15 mouse cellular contexts compared by ENCODE assay signal in genomic region chr4:86671803-86672202, GRCm38 (mm10). TPM values are rescaled to one million over a fixed set of nuclear protein-coding genes. Genes with fewer than 3 reads are reported as not detected.
A peak's percentile ranks its signal among the peaks of the same experiment; 100 is the strongest.
DNase-seq lines count a peak whose midpoint lies in the region; ATAC-seq and TF ChIP-seq lines count a peak whose summit lies in the region.
"Had no signal": no experiment of that assay in that cellular context is flagged by ENCODE, and none has a peak within 500 bp of the region (broad histone marks: within the 10 kb centered on the region; RNA-seq: fewer than 3 reads in every experiment).

No protein-coding gene starts in this region.

- intact Hi-C loops in left cerebral cortex, postnatal 10 days (cut with DNase I): no loop called here

- TF ChIP-seq CTCF in MEL (IDR thresholded peaks at IDR 0.05 in 2 of 3, conservative IDR thresholded peaks at IDR 0.05 in 1 of 3; ENCODE audit: control insufficient read depth in 1 of 3, insufficient read depth in 1 of 3, low read depth in 2 of 3, low read length in 3 of 3, poor library complexity in 1 of 3, severe bottlenecking in 1 of 3): no peak
- no peak for TF ChIP-seq CTCF in liver, embryonic 14.5 days (IDR thresholded peaks at IDR 0.05; ENCODE audit: low read depth)

- H3K79me2 ChIP-seq in MEL (ENCODE audit: control insufficient read depth, insufficient read depth, low read length, poor library complexity): peaks cover 12% of the 10 kb centered on the region

- peak overlapping the region; percentile 29 for H3K4me2 ChIP-seq in liver, embryonic 14.5 days (ENCODE audit: low read depth)
- H3K4me2 ChIP-seq: limb, embryonic 13.5 days; midbrain, embryonic 11.5 days had no signal

- WGBS in liver, embryonic 14.5 days (ENCODE audit: insufficient replicate concordance): 46% methylated on average over 3 of the region's 3 CpGs

- peak overlapping the region; percentile 77 for H3K27ac ChIP-seq in MEL (ENCODE audit: control insufficient read depth, low read depth, low read length)
- peak overlapping the region; percentile 96 for H3K27ac ChIP-seq in liver, embryonic 14.5 days
- H3K27ac ChIP-seq: limb, embryonic 13.5 days had no signal

- peak; percentile 33 to 58; a peak in 2 of 4 replicates for TF ChIP-seq EP300 in MEL (IDR thresholded peaks at IDR 0.05; ENCODE audit: low read depth in 1 of 2, low read length in 2 of 2)
- peak; percentile 27; the same call in 1 of the 2 replicates for TF ChIP-seq EP300 in liver, embryonic 14.5 days (IDR thresholded peaks at IDR 0.05; ENCODE audit: low read depth)

- no peaks in the 10 kb centered on the region for H3K9me3 ChIP-seq in MEL (replicated peaks; ENCODE audit: insufficient read depth, low read length)
- H3K9me3 ChIP-seq in liver, embryonic 14.5 days (ENCODE audit: control insufficient read depth, low read length): no peaks in the 10 kb centered on the region
- H3K9me3 ChIP-seq: limb, embryonic 13.5 days had no signal

- no peak for ATAC-seq in liver, embryonic 14.5 days (ENCODE audit: insufficient read depth)
- ATAC-seq: inflammation-experienced regulatory T-cells, adult 6 months had no signal

- no peaks in the 10 kb centered on the region for H3K27me3 ChIP-seq in MEL (ENCODE audit: control insufficient read depth in 1 of 2, insufficient read depth in 2 of 2, low read length in 2 of 2)
- H3K27me3 ChIP-seq in liver, embryonic 14.5 days (ENCODE audit: control insufficient read depth, insufficient read depth, low read length): no peaks in the 10 kb centered on the region
- H3K27me3 ChIP-seq: limb, embryonic 13.5 days had no signal

- no peak for TF ChIP-seq POLR2A in MEL (IDR thresholded peaks at IDR 0.05; ENCODE audit: control insufficient read depth in 1 of 2, insufficient read depth in 1 of 2, low read depth in 1 of 2, low read length in 2 of 2, poor library complexity in 1 of 2)

- H3K4me3 ChIP-seq in MEL (ENCODE audit: control insufficient read depth in 1 of 2, insufficient read depth in 1 of 2, low read depth in 2 of 2, low read length in 2 of 2): peak overlapping the region; percentile 24 to 34
- H3K4me3 ChIP-seq in liver, embryonic 14.5 days (ENCODE audit: insufficient read depth in 1 of 2, low read depth in 2 of 2, low read length in 2 of 2): no peak overlapping the region
- H3K4me3 ChIP-seq: limb, embryonic 13.5 days had no signal

- TF ChIP-seq RAD21 in MEL (IDR thresholded peaks at IDR 0.05; ENCODE audit: low read depth, low read length): no peak

- H3K36me3 ChIP-seq in MEL (ENCODE audit: control insufficient read depth in 1 of 2, insufficient read depth in 2 of 2, low read length in 2 of 2): peaks cover 2 to 51% of the 10 kb centered on the region in 2 experiments; a peak in 3 of 4 replicates
- peaks cover 13% of the 10 kb centered on the region for H3K36me3 ChIP-seq in liver, embryonic 14.5 days (replicated peaks; ENCODE audit: control insufficient read depth, insufficient read depth, low read depth)

- DNase-seq in heart, adult 8-10 months (ENCODE audit: low spot score): peak; percentile 50
- DNase-seq in heart, postnatal 4 days: no peak
- DNase-seq in 416B (ENCODE audit: low read depth): peak; percentile 79
- peak; percentile 57 for DNase-seq in MEL (ENCODE audit: low read depth, low spot score)
- no peak for DNase-seq in liver, embryonic 14.5 days (ENCODE audit: low read depth in 3 of 3, low spot score in 3 of 3)
- no peak for DNase-seq in left cerebral cortex, postnatal 10 days (ENCODE audit: extremely low spot score in 1 of 2, low spot score in 2 of 2)
- no peak for DNase-seq in urinary bladder, adult 18-20 months (ENCODE audit: low spot score in 2 of 2)
- DNase-seq in urinary bladder, postnatal 14 days (ENCODE audit: low spot score): no peak
- DNase-seq: adrenal gland, postnatal 10 days; cerebellum, postnatal 14 days; right cerebral cortex, adult 18-20 months; thymus, postnatal 14 days had no signal

- peaks cover 44 to 57% of the 10 kb centered on the region in 2 experiments for H3K4me1 ChIP-seq in MEL (ENCODE audit: control insufficient read depth in 1 of 2, insufficient read depth in 2 of 2, low read length in 2 of 2)
- peaks cover 64 to 66% of the 10 kb centered on the region in 2 experiments for H3K4me1 ChIP-seq in liver, embryonic 14.5 days (replicated peaks; ENCODE audit: control insufficient read depth in 2 of 2, insufficient read depth in 2 of 2, low read length in 1 of 2)

- peak overlapping the region; percentile 64 for H3K9ac ChIP-seq in MEL (ENCODE audit: control insufficient read depth, low read depth, low read length, poor library complexity, severe bottlenecking)
- peak overlapping the region; percentile 31; the same call in 1 of the 2 replicates for H3K9ac ChIP-seq in liver, embryonic 14.5 days (replicated peaks)
- H3K9ac ChIP-seq: limb, embryonic 13.5 days had no signal

TF ChIP-seq in MEL, 35 proteins besides CTCF, POLR2A, EP300 and RAD21:
- TF ChIP-seq MAZ (IDR thresholded peaks at IDR 0.05; ENCODE audit: low read depth, low read length) (no peak), CHD2 (IDR thresholded peaks at IDR 0.05; ENCODE audit: low read length) (no peak), HCFC1 (IDR thresholded peaks at IDR 0.05; ENCODE audit: low read depth, low read length) (no peak), POLR2AphosphoS2 (IDR thresholded peaks at IDR 0.05; ENCODE audit: low read length) (no peak), JUND (IDR thresholded peaks at IDR 0.05; ENCODE audit: low read depth, low read length) (peak; percentile 52; the same call in 1 of the 2 replicates), MYC (IDR thresholded peaks at IDR 0.05; ENCODE audit: low read depth, low read length) (no peak), ELF1 (IDR thresholded peaks at IDR 0.05; ENCODE audit: low read depth, low read length) (no peak), NELFE (IDR thresholded peaks at IDR 0.05; ENCODE audit: low read depth, low read length) (no peak), SIN3A (IDR thresholded peaks at IDR 0.05; ENCODE audit: low read length) (no peak), NRF1 (IDR thresholded peaks at IDR 0.05; ENCODE audit: insufficient read depth, low read depth, low read length, poor library complexity, severe bottlenecking) (no peak), KAT2A (conservative IDR thresholded peaks at IDR 0.05; ENCODE audit: low read depth, low read length) (no peak), USF2 (IDR thresholded peaks at IDR 0.05; ENCODE audit: borderline replicate concordance in 1 of 2, insufficient read depth in 1 of 2, low read depth in 1 of 2, low read length in 2 of 2) (no peak), TBP (IDR thresholded peaks at IDR 0.05; ENCODE audit: low read depth, low read length) (no peak), SMC3 (IDR thresholded peaks at IDR 0.05; ENCODE audit: low read depth, low read length) (no peak), MYB (IDR thresholded peaks at IDR 0.05; ENCODE audit: low read depth, low read length) (no peak), CHD1 (IDR thresholded peaks at IDR 0.05; ENCODE audit: low read depth, low read length) (no peak), TAL1 (IDR thresholded peaks at IDR 0.05; ENCODE audit: low read length) (no peak), ETS1 (IDR thresholded peaks at IDR 0.05; ENCODE audit: low read depth, low read length) (peak; percentile 78), GABPA (IDR thresholded peaks at IDR 0.05; ENCODE audit: low read depth, low read length) (no peak), GATA1 (IDR thresholded peaks at IDR 0.05; ENCODE audit: low read depth, low read length) (no peak), ZNF384 (IDR thresholded peaks at IDR 0.05; ENCODE audit: low read depth, low read length) (peak; percentile 48)
TF ChIP-seq in MEL: peak in this region for 3.

RNA-seq across cellular contexts. Expression of gene Plin2, which starts 1.9 kb away (rescaled TPM):
- 100 to 1,000 TPM; 111 to 155 (median 132) TPM for total RNA-seq in heart, adult 8-10 months (2022)
- total RNA-seq in heart, postnatal 4 days (2021): 100 to 1,000 TPM in 1 of 2 experiments, 10 to 100 TPM in 1; 99.8 to 104 TPM
- total RNA-seq in MEL (2012; rRNA removed): 45.9 and 75.9 TPM in 2 replicates
- polyA plus RNA-seq in MEL (2012; ENCODE audit: insufficient read depth in 1 of 2, insufficient read length in 2 of 2, low read depth in 1 of 2, low replicate concordance in 2 of 2, missing spikeins in 1 of 2): 10 to 100 TPM in 1 of 2 experiments, not detected in 1; 92.2 TPM
- polyA plus RNA-seq in liver, embryonic 14.5 days (2012; rRNA removed): 89.7 and 108 TPM in 2 replicates
- polyA plus RNA-seq in liver, embryonic 14.5 days (2014; fragmentation: Nextera tagmentation; extraction: Ambion mirVana): 159 and 166 TPM in 2 replicates
- 10 to 100 TPM; 14.5 to 17.3 TPM for total RNA-seq in left cerebral cortex, postnatal 10 days (2021)

RNA-seq across cellular contexts. Expression of gene Haus6, which starts 59.9 kb away (rescaled TPM):
- 1 to 10 TPM; 4.4 to 6.7 (median 4.6) TPM for total RNA-seq in heart, adult 8-10 months (2022)
- total RNA-seq in heart, postnatal 4 days (2021): 10 to 100 TPM; 11.9 to 15.4 TPM
- total RNA-seq in MEL (2012; rRNA removed): 31.8 and 41.3 TPM in 2 replicates
- polyA plus RNA-seq in MEL (2012; ENCODE audit: insufficient read depth in 1 of 2, insufficient read length in 2 of 2, low read depth in 1 of 2, low replicate concordance in 2 of 2, missing spikeins in 1 of 2): 10 to 100 TPM in 1 of 2 experiments, not detected in 1; 22.1 TPM
- 3.8 and 5.7 TPM in 2 replicates for polyA plus RNA-seq in liver, embryonic 14.5 days (2012; rRNA removed)
- polyA plus RNA-seq in liver, embryonic 14.5 days (2014; fragmentation: Nextera tagmentation; extraction: Ambion mirVana): 12.7 and 14.2 TPM in 2 replicates
- 1 to 10 TPM; 8.3 TPM for total RNA-seq in left cerebral cortex, postnatal 10 days (2021)

Comparison
In these comparisons a context has a peak if more than half of its experiments do, and no peak if none do; other contexts are left out.
1. DNase-seq: peak in heart, adult 8-10 months (single experiment), 416B (single experiment) and MEL (single experiment); none in heart, postnatal 4 days (single experiment), liver, embryonic 14.5 days (0 of 3), left cerebral cortex, postnatal 10 days (0 of 2), urinary bladder, adult 18-20 months (0 of 2) and urinary bladder, postnatal 14 days (single experiment).
2. H3K4me3 ChIP-seq: peak in MEL (2 of 2); none in liver, embryonic 14.5 days (0 of 2).